Mouse (Mus musculus) subcutaneous adipose tissue, adult 2 months (tissue): Measurements from ENCODE around the gene 4833420G17Rik. TPM values are rescaled to one million over a fixed set of nuclear protein-coding genes. Genes with fewer than 3 reads are reported as not detected.

Experiments
- polyA plus RNA-seq: library from polyadenylated mRNA; depleted of rRNA; stranded (reverse); fragments of >200 nt; gene quantifications from 2 replicates; pipeline ENCODE4 v1.2.3, GENCODE M21; 2012; ENCODE audit warnings: low replicate concordance; rRNA removed

4833420G17Rik gene
- 18.0 and 46.1 TPM in 2 replicates for polyA plus RNA-seq

DNA sequence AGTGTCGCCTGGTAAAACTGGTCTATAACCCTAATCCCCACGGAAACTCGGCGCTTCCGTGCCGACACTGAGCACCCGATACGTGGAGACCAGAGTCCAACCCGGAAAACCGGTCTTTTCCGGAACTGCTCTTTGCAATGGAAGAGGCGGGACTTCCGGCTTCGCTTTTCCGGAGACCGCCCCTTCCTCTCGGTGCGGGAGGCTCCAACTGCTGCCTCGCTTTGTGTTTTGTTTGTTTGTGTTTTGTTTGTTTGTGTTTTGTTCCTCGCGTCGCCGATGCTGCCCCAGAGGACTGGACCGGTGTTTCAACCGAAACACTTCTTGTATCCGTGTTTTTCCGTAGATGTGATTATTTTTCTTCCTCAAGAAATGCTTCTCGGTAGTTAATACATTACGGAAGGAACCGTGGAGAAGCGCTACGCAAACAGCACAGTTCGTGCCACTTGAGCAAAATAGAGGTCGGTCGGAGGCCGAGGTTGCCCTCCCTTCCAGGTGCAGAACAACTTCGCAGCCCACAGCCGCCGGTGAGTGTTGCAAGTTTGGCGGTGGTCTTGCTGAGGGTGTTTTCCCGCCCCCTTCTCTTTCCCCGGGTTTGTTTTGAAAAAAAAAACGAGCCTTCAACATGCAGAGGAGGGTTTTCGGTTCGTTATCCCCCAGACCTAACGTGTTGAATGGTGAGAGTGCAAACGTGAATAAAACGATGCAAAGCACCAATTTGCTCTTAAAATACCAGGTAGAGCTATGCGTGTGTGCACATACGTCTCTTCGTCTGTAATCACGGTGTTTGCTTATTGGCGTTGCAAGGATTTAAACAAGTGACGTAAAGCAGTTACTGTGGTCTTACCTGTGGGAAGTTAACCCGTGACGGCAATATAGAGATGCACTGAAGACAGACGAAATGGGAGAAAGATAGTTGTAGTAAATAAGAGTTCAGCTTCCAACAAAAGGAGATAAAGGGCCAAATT, at the start of gene 4833420G17Rik:
Gene 4833420G17Rik, plus strand, starts transcription at position 173 of the 965 bp plus-strand sequence.

DNA sequence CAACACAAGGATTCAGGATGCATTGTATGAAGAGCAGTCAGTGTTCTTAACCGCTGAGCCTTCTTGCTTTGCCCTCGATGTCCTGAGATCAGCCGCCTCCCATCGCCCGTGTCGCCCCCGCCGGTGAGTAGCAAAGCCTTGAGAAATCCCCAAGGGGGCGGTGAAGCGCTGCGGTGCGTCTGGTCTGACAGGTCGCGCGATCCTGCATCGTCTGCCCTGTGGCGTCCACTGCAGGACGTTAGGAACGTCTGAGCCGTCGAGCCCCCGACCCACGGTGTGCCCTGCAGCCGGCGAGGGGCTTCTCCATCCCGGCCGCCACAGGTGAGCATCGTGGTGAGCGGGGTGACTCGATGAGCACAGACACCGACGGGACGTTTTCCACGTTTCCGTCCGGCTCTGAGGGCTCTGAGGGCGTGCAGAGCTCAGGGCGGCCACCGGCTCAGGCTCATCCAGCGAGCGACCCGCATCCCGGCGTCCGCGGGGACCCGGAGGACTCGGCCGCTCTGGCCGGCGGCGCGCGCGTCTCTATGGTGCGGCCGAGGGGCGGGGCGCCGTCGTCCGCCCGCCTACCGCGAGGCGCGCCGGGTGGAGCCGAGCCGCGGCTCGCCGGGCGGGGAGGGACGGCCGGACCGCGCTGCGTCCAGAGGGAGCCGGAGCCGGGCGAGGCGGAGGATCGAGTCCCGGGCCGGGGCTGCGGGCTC, 25.5 kb downstream of the 4833420G17Rik start, which contains the start of the genes Tmem267 and 3110070M22Rik:
Gene Tmem267, plus strand, starts transcription at position 160 of the 701 bp plus-strand sequence.
Gene 3110070M22Rik, minus strand, starts transcription at position 504 of the 701 bp plus-strand sequence.

Other genes starting within 250 kb of the 4833420G17Rik start
- 25.3 and 35.1 TPM in 2 replicates for gene Paip1, start 34.2 kb upstream of the 4833420G17Rik start, polyA plus RNA-seq
- gene Tmem267, start 25.3 kb downstream of the 4833420G17Rik start, polyA plus RNA-seq = 8.4 and 10.5 TPM in 2 replicates
- 1.2 and 1.3 TPM in 2 replicates for gene 3110070M22Rik, start 25.6 kb downstream of the 4833420G17Rik start, polyA plus RNA-seq
- 0.04 and 2.5 TPM in 2 replicates for gene Ccl28, start 161.1 kb downstream of the 4833420G17Rik start, polyA plus RNA-seq
- gene Hmgcs1, start 227.6 kb downstream of the 4833420G17Rik start, polyA plus RNA-seq = 36.6 and 111 TPM in 2 replicates